Mouse (Mus musculus) thymus, adult 18-20 months (tissue): ENCODE data around the gene Dmkn.
"Not testable (repeated sequence)": the region's sequence is repeated elsewhere in the genome, so short reads cannot be mapped to it uniquely, and the experiment has no call there.

Source experiments
- DNase-seq, 2 experiments: peaks; one replicate each; pipeline ENCODE4 v3.0.0; 2022; ENCODE audit warnings: mixed read lengths in 2 of 2

The Dmkn gene

GRCm38 (mm10) chr7:30820854-30821445, 57.4 kb downstream of the Dmkn start:
- no peak for DNase-seq

DNA sequence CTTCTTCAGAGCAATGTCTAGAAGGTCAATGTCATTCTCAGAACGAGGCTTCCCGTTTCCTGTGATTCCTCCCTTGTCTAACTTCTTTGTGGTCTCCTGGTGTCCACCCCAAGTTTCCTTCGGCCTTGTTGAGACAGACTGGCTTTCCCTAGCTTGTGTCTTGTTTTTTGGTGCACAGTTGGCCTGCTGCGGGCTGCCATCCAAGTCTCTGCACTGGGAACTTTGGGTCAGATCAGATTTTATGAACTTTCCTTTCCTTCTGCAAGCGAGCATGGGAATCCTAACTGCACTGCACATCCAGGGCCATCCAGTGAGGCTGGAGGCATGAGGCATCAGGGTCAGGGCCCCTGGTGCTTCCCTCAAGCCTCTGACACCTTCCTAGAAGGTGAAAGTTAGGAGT, 58.0 kb downstream of the Dmkn start:
- no peak for DNase-seq

GRCm38 (mm10) chr7:30823675-30824074, 60.1 kb downstream of the Dmkn start, which contains the start of gene Ffar2:
Ffar2 (minus strand) TSS chr7:30823775.
- DNase-seq, result no peak

GRCm38 (mm10) chr7:30824306-30824705, 60.8 kb downstream of the Dmkn start:
- no peak for DNase-seq

DNA sequence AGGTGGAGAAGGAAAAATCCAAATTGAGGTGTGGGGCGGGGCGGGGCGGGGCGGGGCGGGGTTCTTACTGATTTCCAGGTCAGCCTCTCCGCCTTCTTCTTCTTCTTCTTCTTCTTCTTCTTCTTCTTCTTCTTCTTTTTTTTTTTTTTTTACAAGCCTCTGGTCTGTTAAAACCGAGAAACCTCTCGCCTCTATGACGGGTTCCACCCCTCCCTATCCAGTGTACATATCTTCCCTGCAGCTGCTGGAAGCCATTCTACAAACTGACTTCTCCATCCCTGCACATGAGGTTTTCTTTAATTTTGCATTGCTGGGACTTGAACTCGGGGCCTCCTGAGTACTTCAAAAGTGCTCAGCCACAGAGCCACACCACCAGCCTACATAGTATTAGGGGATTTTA, 63.1 kb downstream of the Dmkn start:
- DNase-seq, result no peak

DNA sequence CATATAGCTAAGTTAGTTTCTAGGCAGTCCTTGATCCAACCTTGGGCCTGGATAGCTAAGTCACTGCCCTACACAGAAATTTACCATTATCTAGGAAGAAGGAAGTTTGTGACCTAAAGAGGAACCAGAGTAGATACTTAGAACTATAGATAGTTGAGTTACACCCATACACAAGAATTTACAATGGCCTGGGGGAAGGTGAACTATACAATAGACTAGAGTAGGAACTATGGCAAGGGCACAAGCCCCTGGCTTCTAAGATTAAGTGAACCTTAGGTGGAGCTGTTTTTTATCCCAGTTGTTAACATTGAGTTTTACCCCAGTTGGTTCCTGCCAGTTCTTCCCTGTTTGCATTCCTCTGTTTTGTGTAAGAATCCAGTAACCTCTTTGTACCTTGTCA, 65.3 kb downstream of the Dmkn start:
- not testable (repeated sequence) for DNase-seq

DNA sequence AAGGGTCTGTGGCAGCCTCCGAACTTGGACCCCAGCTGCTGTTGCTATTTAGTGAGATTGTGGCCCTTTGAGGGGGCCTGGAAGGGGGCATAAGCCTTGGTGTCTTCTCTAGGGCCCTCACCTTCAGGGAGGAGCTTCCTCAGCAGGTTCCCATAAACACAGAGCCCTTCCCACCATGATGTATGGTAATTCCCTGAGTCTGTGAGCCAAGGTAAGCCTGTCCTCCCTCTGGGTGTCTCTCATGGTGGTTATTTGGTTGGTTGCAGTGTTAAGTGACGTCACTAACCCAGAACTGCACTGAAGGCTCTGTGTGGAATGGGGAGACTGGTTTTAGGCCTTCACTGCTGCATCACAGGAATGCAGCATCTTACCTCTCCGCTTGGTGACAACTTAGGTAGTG, 65.9 kb downstream of the Dmkn start:
- DNase-seq, result no peak
